Mouse (Mus musculus): ENCODE measurements around the gene Dcaf12. TPM values are rescaled to one million over a fixed set of nuclear protein-coding genes. Genes with fewer than 3 reads are reported as not detected.

Dcaf12 gene
- total RNA-seq, 4 experiments from 2014 or later, result 46.6 to 55.3 (median 48.8) TPM

- no peak for DNase-seq
Measured at GRCm38 (mm10) chr4:41310567-41311563, 3.8 kb downstream of the Dcaf12 start.

- DNase-seq, result no peak
Measured at GRCm38 (mm10) chr4:41307406-41307805, 7.3 kb downstream of the Dcaf12 start.

- no peak for DNase-seq
Measured at GRCm38 (mm10) chr4:41304302-41304701, 10.4 kb downstream of the Dcaf12 start.

- no peak for DNase-seq
Measured at GRCm38 (mm10) chr4:41303671-41304070, 11.0 kb downstream of the Dcaf12 start.

- no peak for DNase-seq
Measured at GRCm38 (mm10) chr4:41298976-41299375, 15.7 kb downstream of the Dcaf12 start.

GRCm38 (mm10) chr4:41295960-41296359, 18.7 kb downstream of the Dcaf12 start:
- no peak for DNase-seq

- DNase-seq, result no peak
Measured at GRCm38 (mm10) chr4:41295507-41295906, 19.2 kb downstream of the Dcaf12 start.

GRCm38 (mm10) chr4:41293907-41294306, 20.8 kb downstream of the Dcaf12 start:
- no peak for DNase-seq

GRCm38 (mm10) chr4:41289802-41290201, 24.9 kb downstream of the Dcaf12 start:
- DNase-seq, result no peak

GRCm38 (mm10) chr4:41286420-41286819, 28.3 kb downstream of the Dcaf12 start:
- no peak for DNase-seq

- DNase-seq, result no peak
Measured at GRCm38 (mm10) chr4:41284087-41284486, 30.6 kb downstream of the Dcaf12 start.

GRCm38 (mm10) chr4:41275927-41276326, 38.8 kb downstream of the Dcaf12 start:
- DNase-seq, result no peak

GRCm38 (mm10) chr4:41274980-41275850, 39.5 kb downstream of the Dcaf12 start, which contains the start of gene Ubap2:
Gene Ubap2 (minus strand): TSS chr4:41275144.
- peak; percentile 97 for DNase-seq

GRCm38 (mm10) chr4:41274377-41274979, 40.2 kb downstream of the Dcaf12 start:
- no peak for DNase-seq

GRCm38 (mm10) chr4:41268133-41268532, 46.6 kb downstream of the Dcaf12 start:
- DNase-seq, result no peak

GRCm38 (mm10) chr4:41266350-41266749, 48.3 kb downstream of the Dcaf12 start:
- DNase-seq, result no peak

GRCm38 (mm10) chr4:41260691-41261090, 54.0 kb downstream of the Dcaf12 start:
- no peak for DNase-seq

- DNase-seq, result no peak
Measured at GRCm38 (mm10) chr4:41259019-41259418, 55.7 kb downstream of the Dcaf12 start.

GRCm38 (mm10) chr4:41257752-41258151, 56.9 kb downstream of the Dcaf12 start:
- no peak for DNase-seq

GRCm38 (mm10) chr4:41255564-41256210, 59.0 kb downstream of the Dcaf12 start:
- DNase-seq, result no peak

GRCm38 (mm10) chr4:41253756-41254155, 60.9 kb downstream of the Dcaf12 start:
- DNase-seq, result no peak

GRCm38 (mm10) chr4:41245408-41245807, 69.3 kb downstream of the Dcaf12 start:
- DNase-seq, result no peak
